Mouse (Mus musculus) midbrain, postnatal 0 days (tissue): ENCODE results near the gene Atg16l2. TPM values are rescaled to one million over a fixed set of nuclear protein-coding genes. Genes with fewer than 3 reads are reported as not detected.
A peak's percentile ranks its signal among the peaks of the same experiment; 100 is the strongest.

Experiments
- ATAC-seq: fragments of 200-750 bp; cut with Nextera tagmentation; 2 replicates; pipeline ENCODE4 v1.8.0; 2017; ENCODE audit warnings: moderate number of reproducible peaks, mild to moderate bottlenecking, moderate TSS enrichment, moderate library complexity; ENCODE audit not compliant: low FRiP score
- DNase-seq: peaks from one replicate; pipeline ENCODE4 v3.0.0-alpha.2; 2015; ENCODE audit warnings: low spot score
- H3K27ac ChIP-seq: fragments of 300-500 bp; sonication (generic); 2 replicates; pipeline ENCODE4 v1.5.1; 2014; ENCODE audit warnings: low read depth, mild to moderate bottlenecking, low read length, mixed read lengths
- H3K27me3 ChIP-seq: fragments of 300-500 bp; sonication (generic); 2 replicates; pipeline ENCODE4 v1.6.1; 2014; ENCODE audit warnings: low read length, control low read depth, mixed read lengths; ENCODE audit not compliant: insufficient read depth
- H3K36me3 ChIP-seq: fragments of 300-500 bp; sonication (generic); 2 replicates; pipeline ENCODE4 v1.6.1; 2014; ENCODE audit warnings: low read length, control low read depth, mixed read lengths; ENCODE audit not compliant: insufficient read depth
- H3K4me1 ChIP-seq: fragments of 300-500 bp; sonication (generic); 2 replicates; pipeline ENCODE4 v1.6.1; 2014; ENCODE audit warnings: mild to moderate bottlenecking, control low read depth, antibody characterized with exemption, low read length, mixed read lengths; ENCODE audit not compliant: insufficient read depth
- H3K4me2 ChIP-seq: fragments of 300-500 bp; sonication (generic); 2 replicates; pipeline ENCODE4 v1.6.1; 2014; ENCODE audit warnings: low read depth, mild to moderate bottlenecking, low read length, mixed read lengths; ENCODE audit not compliant: poor library complexity, severe bottlenecking
- H3K4me3 ChIP-seq: fragments of 300-500 bp; sonication (generic); 2 replicates; pipeline ENCODE4 v1.5.1; 2014; ENCODE audit warnings: low read depth, mild to moderate bottlenecking, low read length, moderate library complexity
- H3K9ac ChIP-seq: fragments of 300-500 bp; sonication (generic); replicated peaks from 2 replicates; pipeline ENCODE4 v1.6.1; 2014; ENCODE audit warnings: mild to moderate bottlenecking, low read length, moderate library complexity, mixed read lengths; ENCODE audit not compliant: poor library complexity, severe bottlenecking
- H3K9me3 ChIP-seq: fragments of 300-500 bp; sonication (generic); 2 replicates; pipeline ENCODE4 v1.6.1; 2016; ENCODE audit warnings: low read length, control low read depth
- CTCF ChIP-seq: IDR thresholded peaks from 2 replicates; pipeline ENCODE4 v1.5.1; 2016; ENCODE audit warnings: antibody characterized with exemption, mild to moderate bottlenecking
- WGBS: fragments of 180-500 bp; shearing (Covaris S2); extraction: QIAGEN DNeasy Blood & Tissue Kit; methylation state at CpG from one replicate; pipeline ENCODE4 v1.1.7; 2014; 5-methylcytosine and 5-hydroxymethylcytosine counted together
- polyA plus RNA-seq: library from polyadenylated mRNA; unstranded; fragments of >200 nt; fragmentation: Nextera tagmentation; extraction: Ambion mirVana; gene quantifications from 2 replicates; pipeline ENCODE4 v1.2.1, GENCODE M21; 2015
- total RNA-seq: library from RNA; depleted of rRNA; stranded (reverse); fragments of >200 nt; gene quantifications from 2 replicates; pipeline ENCODE4 v1.2.3, GENCODE M21; 2014

Gene Atg16l2
- total and polyA plus RNA-seq, 2 experiments from 2014 or later = 17.0 to 22.4 TPM

DNA sequence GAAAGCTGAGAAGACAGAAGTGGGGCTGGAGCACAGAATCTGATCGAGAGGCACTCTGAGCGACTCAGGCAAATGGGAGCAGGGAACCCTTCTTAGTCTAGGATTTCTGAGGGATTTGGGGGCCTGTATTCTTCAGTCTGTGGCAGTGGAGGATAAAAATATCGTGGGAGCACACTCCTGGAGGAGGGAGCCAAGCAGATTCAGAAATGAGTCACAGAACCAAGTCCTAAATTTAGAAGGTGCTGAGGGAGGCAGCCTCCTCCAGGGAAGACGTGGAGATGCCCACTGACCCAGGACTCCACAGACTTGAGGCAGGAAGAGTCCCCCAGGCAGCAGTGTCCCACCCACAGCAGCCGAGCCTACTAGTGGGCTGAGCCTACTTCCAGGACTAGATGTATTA lies 12.3 kb upstream of the Atg16l2 start:
- 65% methylated on average over 5 of the region's 5 CpGs for WGBS
- no peak overlapping the region for H3K4me3 ChIP-seq
- no peaks in the 10 kb centered on the region for H3K4me1 ChIP-seq
- ATAC-seq (no peak), DNase-seq (no peak)
- H3K27me3 ChIP-seq = peaks cover 7% of the 10 kb centered on the region
- H3K4me2 ChIP-seq = no peak overlapping the region
- H3K27ac ChIP-seq = no peak overlapping the region
- no peak for TF ChIP-seq CTCF
- no peaks in the 10 kb centered on the region for H3K9me3 ChIP-seq
- H3K36me3 ChIP-seq = no peaks in the 10 kb centered on the region
- H3K9ac ChIP-seq = no peak overlapping the region

DNA sequence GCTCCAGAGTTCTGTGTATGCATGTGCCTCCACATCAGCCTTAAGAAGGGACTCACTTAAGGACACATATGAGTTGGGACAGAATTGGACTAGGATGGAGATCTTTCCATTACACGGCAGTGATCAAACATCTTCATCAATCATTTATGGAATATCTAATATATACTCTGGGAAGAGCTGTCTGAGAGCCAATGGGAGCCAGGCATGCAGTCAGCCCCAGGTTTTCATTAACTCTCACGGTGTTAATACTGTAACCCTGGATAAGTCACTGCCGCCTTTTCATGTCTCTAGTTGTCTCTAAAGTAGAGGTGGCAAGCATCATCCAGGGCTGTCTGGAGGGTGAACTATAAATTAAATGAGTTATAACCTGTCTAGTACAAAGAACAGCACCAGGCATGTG lies 11.0 kb upstream of the Atg16l2 start:
- DNase-seq (no peak), ATAC-seq (no peak)
- Histone ChIP-seq H3K27ac (no peak overlapping the region), H3K27me3 (no peaks in the 10 kb centered on the region), H3K4me1 (no peaks in the 10 kb centered on the region), H3K4me2 (no peak overlapping the region), H3K9me3 (no peaks in the 10 kb centered on the region), H3K36me3 (no peaks in the 10 kb centered on the region), H3K4me3 (no peak overlapping the region), H3K9ac (no peak overlapping the region)
- WGBS = 68% methylated on average over 3 of the region's 3 CpGs
- no peak for TF ChIP-seq CTCF

DNA sequence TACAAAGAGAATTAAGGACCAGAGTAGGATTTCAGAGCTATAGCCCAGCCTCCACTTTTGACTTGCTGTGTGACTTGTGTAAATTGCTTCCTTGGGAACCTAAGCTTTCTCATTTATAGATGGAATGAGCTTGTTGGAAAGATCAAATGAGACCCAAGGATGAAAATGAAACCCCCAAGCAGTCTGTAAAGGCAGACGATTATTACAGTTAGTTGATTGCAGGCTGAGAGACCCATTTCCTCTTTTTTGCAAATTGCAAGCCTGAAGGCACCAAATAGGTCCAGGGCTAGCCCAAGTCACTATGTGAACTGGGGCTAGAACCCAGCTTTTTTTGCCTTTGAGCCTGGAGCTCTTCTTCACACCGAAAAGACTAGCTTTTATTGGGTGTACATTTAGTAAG lies 9.0 kb upstream of the Atg16l2 start:
- H3K4me2 ChIP-seq = peak overlapping the region; percentile 58
- H3K9me3 ChIP-seq = no peaks in the 10 kb centered on the region
- H3K9ac ChIP-seq = peak overlapping the region; percentile 33; the same call in 1 of the 2 replicates
- ATAC-seq = no peak; the same call in 1 of the 2 replicates
- peak overlapping the region; percentile 78 for H3K27ac ChIP-seq
- WGBS = 28% methylated on average over 2 of the region's 2 CpGs
- H3K4me1 ChIP-seq = no peaks in the 10 kb centered on the region
- TF ChIP-seq CTCF = no peak
- no peaks in the 10 kb centered on the region for H3K36me3 ChIP-seq
- H3K27me3 ChIP-seq = no peaks in the 10 kb centered on the region
- peak overlapping the region; percentile 58; the same call in 1 of the 2 replicates for H3K4me3 ChIP-seq
- no peak for DNase-seq

- H3K36me3 ChIP-seq = no peaks in the 10 kb centered on the region
- WGBS = 1% methylated on average over 43 of the region's 43 CpGs
- no peaks in the 10 kb centered on the region for H3K9me3 ChIP-seq
- H3K4me1 ChIP-seq = no peaks in the 10 kb centered on the region
- H3K27me3 ChIP-seq = no peaks in the 10 kb centered on the region
- ATAC-seq (peak; percentile 94), DNase-seq (peak; percentile 99)
- peak overlapping the region; percentile 78 for H3K27ac ChIP-seq
- H3K9ac ChIP-seq = peak overlapping the region; percentile 58
- H3K4me3 ChIP-seq = peak overlapping the region; percentile 58
- peak overlapping the region; percentile 58 for H3K4me2 ChIP-seq
- peak; percentile 94 for TF ChIP-seq CTCF
Measured at GRCm38 (mm10) chr7:101310327-101311028, 8.4 kb upstream of the Atg16l2 start.

DNA sequence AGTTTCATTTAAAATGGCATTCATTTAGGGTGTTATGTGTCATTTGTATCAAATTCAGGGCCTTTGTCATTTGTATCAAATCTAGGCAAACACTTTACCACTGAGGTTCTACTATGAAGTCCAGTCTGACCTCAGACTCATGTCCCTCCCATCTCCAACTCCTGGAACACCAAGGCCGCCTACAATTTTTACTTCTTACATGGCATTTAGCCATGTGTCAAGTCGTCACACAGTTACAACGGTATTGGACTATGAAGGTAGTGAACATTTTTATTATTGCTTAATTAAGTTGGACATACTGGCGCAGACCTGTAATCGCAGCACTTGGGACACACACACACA lies 7.9 kb upstream of the Atg16l2 start:
- peak; percentile 21; the same call in 1 of the 2 replicates for ATAC-seq
- peak overlapping the region; percentile 58; the same call in 1 of the 2 replicates for H3K9ac ChIP-seq
- H3K4me1 ChIP-seq = no peaks in the 10 kb centered on the region
- H3K4me2 ChIP-seq = peak overlapping the region; percentile 58
- peak overlapping the region; percentile 78; the same call in 1 of the 2 replicates for H3K27ac ChIP-seq
- no peak for DNase-seq
- peak overlapping the region; percentile 58 for H3K4me3 ChIP-seq
- WGBS = 29% methylated on average over 5 of the region's 5 CpGs
- H3K9me3 ChIP-seq = no peaks in the 10 kb centered on the region
- no peaks in the 10 kb centered on the region for H3K36me3 ChIP-seq
- H3K27me3 ChIP-seq = no peaks in the 10 kb centered on the region
- no peak for TF ChIP-seq CTCF

DNA sequence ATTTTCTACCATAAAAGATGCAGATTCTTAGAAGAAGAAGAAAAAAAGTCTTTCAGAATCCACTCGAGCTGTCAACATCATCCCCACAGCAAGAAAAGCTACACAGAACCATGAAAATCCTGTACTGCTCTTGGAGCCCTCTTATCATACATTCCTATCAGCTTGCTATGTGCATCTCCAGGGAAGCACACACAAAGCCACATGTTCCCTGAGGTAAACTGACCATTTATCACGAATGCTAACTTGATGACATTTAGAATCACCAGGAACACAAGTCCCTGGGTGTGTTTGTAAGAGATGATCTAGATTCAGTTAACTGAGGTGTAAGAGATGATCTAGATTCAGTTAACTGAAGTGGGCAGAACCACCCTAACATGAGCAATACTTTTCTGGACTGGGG lies 4.8 kb upstream of the Atg16l2 start:
- no peak overlapping the region for H3K9ac ChIP-seq
- TF ChIP-seq CTCF = no peak

More for the DNA sequence above, 4.8 kb upstream of the Atg16l2 start:
- H3K4me3 ChIP-seq = no peak overlapping the region
- H3K27me3 ChIP-seq = no peaks in the 10 kb centered on the region
- H3K27ac ChIP-seq = no peak overlapping the region
- H3K9me3 ChIP-seq = no peaks in the 10 kb centered on the region
- H3K4me1 ChIP-seq = no peaks in the 10 kb centered on the region
- ATAC-seq (no peak), DNase-seq (no peak)
- 56% methylated on average over 2 of the region's 2 CpGs for WGBS
- H3K4me2 ChIP-seq = no peak overlapping the region
- no peaks in the 10 kb centered on the region for H3K36me3 ChIP-seq
